Mouse (Mus musculus) spleen, adult 2 months (tissue): ENCODE measurements at regions not wholly inside any gene's neighbourhood (a gene's known extent, or its start where the extent isn't known, plus 50 kb on each side); places are given as distances from the start of the nearest gene placed in this dataset.

Experiments
- DNase-seq, 2 experiments: peaks; one replicate each; pipeline versions ENCODE4 v3.0.0 to v3.0.0-alpha.2; 2012 to 2021; ENCODE audit warnings: low spot score in 2 of 2, low read depth in 1 of 2
- H3K27ac ChIP-seq: fragments of 200-500 bp; 2 replicates; pipeline ENCODE4 v1.5.1; 2012; ENCODE audit warnings: low read length, inconsistent platforms; ENCODE audit not compliant: insufficient read depth
- H3K27me3 ChIP-seq: fragments of 200-500 bp; 2 replicates; pipeline ENCODE4 v1.6.1; 2012; ENCODE audit warnings: mild to moderate bottlenecking, moderate library complexity, low read length, inconsistent platforms; ENCODE audit not compliant: control insufficient read depth, insufficient read depth
- H3K36me3 ChIP-seq: fragments of 200-500 bp; 2 replicates; pipeline ENCODE4 v1.6.1; 2012; ENCODE audit warnings: mild to moderate bottlenecking, low read length, inconsistent platforms; ENCODE audit not compliant: control insufficient read depth, insufficient read depth
- H3K4me1 ChIP-seq: fragments of 200-500 bp; 2 replicates; pipeline ENCODE4 v1.6.1; 2011; ENCODE audit warnings: inconsistent platforms; ENCODE audit not compliant: control insufficient read depth, insufficient read depth, insufficient read length
- H3K4me3 ChIP-seq: fragments of 200-500 bp; 2 replicates; pipeline ENCODE4 v1.5.1; 2011; ENCODE audit warnings: mild to moderate bottlenecking, inconsistent platforms; ENCODE audit not compliant: insufficient read depth, insufficient read length; ENCODE audit errors: extremely low read depth
- CTCF ChIP-seq: fragments of 200-500 bp; IDR thresholded peaks from 2 replicates; pipeline ENCODE4 v1.5.1; 2011; ENCODE audit warnings: mild to moderate bottlenecking, inconsistent platforms; ENCODE audit not compliant: insufficient read depth, insufficient read length, insufficient replicate concordance; ENCODE audit errors: extremely low read depth
- POLR2A ChIP-seq: fragments of 200-500 bp; IDR thresholded peaks from 2 replicates; pipeline ENCODE4 v1.6.1; 2011; ENCODE audit warnings: low read depth, low read length, inconsistent platforms
- WGBS: fragments of 180-500 bp; shearing (Covaris S2); methylation state at CpG from one replicate; pipeline ENCODE4 v1.1.7; 2018; 5-methylcytosine and 5-hydroxymethylcytosine counted together

- Histone ChIP-seq H3K27me3 (no peaks in the 10 kb centered on the region), H3K27ac (no peak overlapping the region), H3K4me3 (no peak overlapping the region), H3K4me1 (no peaks in the 10 kb centered on the region), H3K36me3 (no peaks in the 10 kb centered on the region)
- 72% methylated on average over 3 of the region's 3 CpGs for WGBS
- DNase-seq, result no peak
- no peak for TF ChIP-seq POLR2A
- no peak for TF ChIP-seq CTCF
Measured at GRCm38 (mm10) chr7:136379741-136380140, 514.7 kb upstream of the Mgmt start.

- no peaks in the 10 kb centered on the region for H3K27me3 ChIP-seq
- H3K27ac ChIP-seq, result no peak overlapping the region
- WGBS, result 82% methylated on average over 2 of the region's 2 CpGs
- no peaks in the 10 kb centered on the region for H3K36me3 ChIP-seq
- H3K4me3 ChIP-seq, result no peak overlapping the region
- no peak for TF ChIP-seq CTCF
- TF ChIP-seq POLR2A, result no peak
- no peaks in the 10 kb centered on the region for H3K4me1 ChIP-seq
- DNase-seq, result no peak
Measured at GRCm38 (mm10) chr7:136383296-136383695, 511.1 kb upstream of the Mgmt start.

DNA sequence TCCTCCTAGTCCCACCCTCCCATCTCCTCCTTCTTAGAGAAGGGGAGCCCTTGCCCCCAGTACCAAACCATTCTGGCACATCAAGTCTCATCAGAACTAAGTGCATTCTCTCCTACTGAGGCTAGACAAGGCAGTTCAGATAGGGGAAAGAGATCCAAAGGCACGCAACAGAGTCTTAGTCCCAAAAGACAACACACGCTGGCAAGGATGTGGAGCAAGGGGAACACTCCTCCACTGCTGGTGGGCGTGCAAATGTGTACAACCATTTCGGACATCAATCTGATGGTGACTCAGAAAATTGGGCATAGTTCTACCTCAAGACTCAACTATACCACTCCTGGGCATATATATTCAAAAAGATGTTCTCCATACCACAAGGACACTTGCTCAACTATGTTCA, 506.7 kb upstream of the Mgmt start:
- 88% methylated on average over 4 of the region's 4 CpGs for WGBS
- H3K4me1 ChIP-seq, result no peaks in the 10 kb centered on the region
- no peak for DNase-seq
- H3K27ac ChIP-seq, result no peak overlapping the region
- no peaks in the 10 kb centered on the region for H3K36me3 ChIP-seq
- no peaks in the 10 kb centered on the region for H3K27me3 ChIP-seq
- TF ChIP-seq POLR2A (no peak), CTCF (no peak)
- H3K4me3 ChIP-seq, result no peak overlapping the region

GRCm38 (mm10) chr7:136390066-136390465, 504.3 kb upstream of the Mgmt start:
- Histone ChIP-seq H3K27me3 (no peaks in the 10 kb centered on the region), H3K36me3 (no peaks in the 10 kb centered on the region), H3K4me1 (no peaks in the 10 kb centered on the region), H3K27ac (no peak overlapping the region), H3K4me3 (no peak overlapping the region)
- TF ChIP-seq CTCF (no peak), POLR2A (no peak)
- DNase-seq, result no peak
- WGBS, result 29% methylated on average over 8 of the region's 8 CpGs

DNA sequence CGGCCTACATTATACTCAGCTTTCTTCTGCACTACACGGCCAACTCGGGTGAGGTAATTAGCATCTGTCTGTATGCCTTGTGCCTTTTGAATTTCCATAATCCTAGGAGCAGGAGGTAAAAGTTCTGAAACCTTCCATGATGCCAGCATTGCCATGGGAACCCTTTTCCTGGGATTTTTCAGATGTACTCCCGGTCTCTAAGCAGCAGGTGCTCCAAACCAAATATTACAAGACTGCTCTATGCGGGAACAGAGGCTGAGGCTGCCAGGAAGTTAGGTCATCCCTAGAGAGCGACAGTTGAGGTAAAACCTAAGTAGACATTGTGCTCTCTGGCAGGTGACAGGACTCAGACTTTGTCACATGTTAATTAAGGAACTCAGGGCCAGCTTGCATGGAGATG, 501.0 kb upstream of the Mgmt start:
- WGBS, result 92% methylated on average over 6 of the region's 6 CpGs
- TF ChIP-seq CTCF (no peak), POLR2A (no peak)

GRCm38 (mm10) chr7:136395838-136396237, 498.6 kb upstream of the Mgmt start:
- WGBS, result 73% methylated on average over 2 of the region's 2 CpGs
- Histone ChIP-seq H3K27ac (no peak overlapping the region), H3K4me3 (no peak overlapping the region), H3K27me3 (no peaks in the 10 kb centered on the region), H3K4me1 (no peaks in the 10 kb centered on the region), H3K36me3 (no peaks in the 10 kb centered on the region)
- TF ChIP-seq POLR2A (no peak), CTCF (no peak)
- no peak for DNase-seq

More for the DNA sequence above, 501.0 kb upstream of the Mgmt start:
- Histone ChIP-seq H3K27me3 (no peaks in the 10 kb centered on the region), H3K4me1 (no peaks in the 10 kb centered on the region), H3K36me3 (no peaks in the 10 kb centered on the region), H3K4me3 (no peak overlapping the region), H3K27ac (no peak overlapping the region)
- no peak for DNase-seq

DNA sequence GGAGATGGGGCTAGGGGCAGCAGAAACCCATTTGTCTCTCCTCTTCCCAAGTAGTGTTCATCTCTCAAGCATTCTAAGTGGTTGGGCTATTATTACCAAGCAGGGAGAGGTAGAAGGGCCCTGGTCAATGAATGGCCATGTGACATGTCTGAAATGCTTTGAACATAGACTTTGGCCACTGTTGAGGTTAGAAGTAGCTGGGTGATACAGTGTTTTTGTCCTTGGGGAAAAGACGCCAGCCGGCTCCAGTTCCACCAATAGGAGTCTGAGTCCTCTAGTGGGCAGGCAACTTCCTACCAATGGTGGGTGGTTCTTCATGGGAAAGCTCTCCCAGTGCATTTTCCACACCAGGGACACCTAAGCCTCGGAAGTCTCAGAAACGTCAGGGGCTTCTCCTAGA, 497.3 kb upstream of the Mgmt start:
- Histone ChIP-seq H3K27ac (no peak overlapping the region), H3K4me1 (no peaks in the 10 kb centered on the region), H3K4me3 (no peak overlapping the region), H3K27me3 (no peaks in the 10 kb centered on the region), H3K36me3 (no peaks in the 10 kb centered on the region)
- DNase-seq, result no peak
- 88% methylated on average over 4 of the region's 4 CpGs for WGBS
- TF ChIP-seq CTCF (no peak), POLR2A (no peak)
